Mouse (Mus musculus) stomach, embryonic 16.5 days (tissue): ENCODE measurements around the gene Mndal. TPM values are rescaled to one million over a fixed set of nuclear protein-coding genes. Genes with fewer than 3 reads are reported as not detected.
"Not testable (repeated sequence)": the region's sequence is repeated elsewhere in the genome, so short reads cannot be mapped to it uniquely, and the experiment has no call there.

Source experiments
- ATAC-seq: fragments of 200-750 bp; cut with Nextera tagmentation; 2 replicates; pipeline ENCODE4 v1.8.0; 2017; ENCODE audit warnings: moderate number of reproducible peaks, moderate TSS enrichment; ENCODE audit not compliant: insufficient read depth, low FRiP score
- H3K27ac ChIP-seq: fragments of 300-500 bp; sonication (generic); 2 replicates; pipeline ENCODE4 v1.5.1; 2014; ENCODE audit warnings: low read length
- H3K27me3 ChIP-seq: fragments of 300-500 bp; sonication (generic); 2 replicates; pipeline ENCODE4 v1.6.1; 2014; ENCODE audit warnings: low read length, control low read depth, mixed read lengths; ENCODE audit not compliant: control insufficient read depth, insufficient read depth
- H3K36me3 ChIP-seq: fragments of 300-500 bp; sonication (generic); 2 replicates; pipeline ENCODE4 v1.6.1; 2014; ENCODE audit warnings: low read length; ENCODE audit not compliant: control insufficient read depth, insufficient read depth
- H3K4me1 ChIP-seq: fragments of 300-500 bp; sonication (generic); 2 replicates; pipeline ENCODE4 v1.6.1; 2014; ENCODE audit warnings: low read length, control low read depth, mixed read lengths; ENCODE audit not compliant: control insufficient read depth, insufficient read depth
- H3K4me2 ChIP-seq: fragments of 300-500 bp; sonication (generic); 2 replicates; pipeline ENCODE4 v1.6.1; 2014; ENCODE audit warnings: low read depth, low read length, mixed read lengths
- H3K4me3 ChIP-seq: fragments of 300-500 bp; sonication (generic); replicated peaks from 2 replicates; pipeline ENCODE4 v1.5.1; 2014; ENCODE audit warnings: mild to moderate bottlenecking, low read length
- H3K9ac ChIP-seq: fragments of 300-500 bp; sonication (generic); 2 replicates; pipeline ENCODE4 v1.6.1; 2014; ENCODE audit warnings: low read length
- H3K9me3 ChIP-seq: fragments of 300-500 bp; sonication (generic); replicated peaks from 2 replicates; pipeline ENCODE4 v1.6.1; 2016; ENCODE audit warnings: low read length, control low read depth; ENCODE audit not compliant: control insufficient read depth
- WGBS: fragments of 180-500 bp; shearing (Covaris S2); extraction: QIAGEN DNeasy Blood & Tissue Kit; methylation state at CpG from one replicate; pipeline ENCODE4 v1.1.7; 2014; 5-methylcytosine and 5-hydroxymethylcytosine counted together
- polyA plus RNA-seq: library from polyadenylated mRNA; unstranded; fragments of >200 nt; fragmentation: Nextera tagmentation; extraction: Ambion mirVana; gene quantifications from 2 replicates; pipeline ENCODE4 v1.2.1, GENCODE M21; 2015

The Mndal gene
- polyA plus RNA-seq, 1 experiment from 2014 or later: 5.4 TPM

DNA sequence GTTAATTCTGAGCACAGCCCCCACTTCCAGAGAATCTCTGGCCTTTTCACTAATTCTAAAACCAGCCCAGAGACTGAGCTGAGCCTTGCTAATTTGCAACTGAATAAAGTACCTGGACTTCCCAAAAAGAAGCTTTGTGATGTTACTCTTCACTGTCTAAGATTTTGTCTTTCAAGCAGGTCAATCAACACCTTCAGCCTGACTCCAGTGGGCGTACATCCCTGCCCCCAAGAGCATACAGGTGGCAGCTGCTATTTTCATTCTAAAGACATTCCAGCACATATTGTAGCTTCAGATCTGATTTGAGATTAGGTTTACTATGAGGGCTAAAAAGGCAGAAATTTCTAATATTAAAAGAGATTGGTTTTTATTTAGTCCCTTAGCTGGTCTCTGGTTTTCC is 73.7 kb downstream of the Mndal start:
- H3K4me3 ChIP-seq, H3K4me1 ChIP-seq, H3K36me3 ChIP-seq, H3K9ac ChIP-seq, H3K27ac ChIP-seq, H3K4me2 ChIP-seq, H3K27me3 ChIP-seq, H3K9me3 ChIP-seq, ATAC-seq: not testable (repeated sequence)
- 77% methylated on average over 1 of the region's 1 CpGs for WGBS

DNA sequence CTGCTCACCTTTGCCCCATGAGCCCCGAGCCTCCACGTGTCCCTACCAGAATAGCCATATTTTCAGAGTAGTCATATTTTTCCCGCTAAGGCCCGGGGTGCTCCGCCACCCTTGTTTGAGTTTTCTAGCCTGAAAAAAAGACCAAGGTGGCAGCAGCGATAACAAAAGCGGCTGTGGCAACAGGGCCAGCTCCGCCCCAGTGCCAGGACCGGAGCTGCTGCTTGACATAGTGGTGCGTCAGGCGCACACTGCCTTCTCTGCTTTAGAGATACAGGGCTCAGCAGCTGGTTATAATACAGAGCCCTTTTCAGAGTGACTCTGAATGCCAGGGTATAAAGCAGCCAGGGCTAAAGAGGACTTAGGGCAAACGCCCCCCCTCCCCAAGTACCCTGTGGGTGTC is 75.8 kb downstream of the Mndal start:
- 75% methylated on average over 12 of the region's 12 CpGs for WGBS
- H3K9me3 ChIP-seq: no peaks in the 10 kb centered on the region
- ATAC-seq: no peak
- H3K9ac ChIP-seq: no peak overlapping the region
- H3K36me3 ChIP-seq: no peaks in the 10 kb centered on the region
- no peaks in the 10 kb centered on the region for H3K4me1 ChIP-seq
- H3K4me2 ChIP-seq: no peak overlapping the region
- no peaks in the 10 kb centered on the region for H3K27me3 ChIP-seq
- no peak overlapping the region for H3K4me3 ChIP-seq
- no peak overlapping the region for H3K27ac ChIP-seq

DNA sequence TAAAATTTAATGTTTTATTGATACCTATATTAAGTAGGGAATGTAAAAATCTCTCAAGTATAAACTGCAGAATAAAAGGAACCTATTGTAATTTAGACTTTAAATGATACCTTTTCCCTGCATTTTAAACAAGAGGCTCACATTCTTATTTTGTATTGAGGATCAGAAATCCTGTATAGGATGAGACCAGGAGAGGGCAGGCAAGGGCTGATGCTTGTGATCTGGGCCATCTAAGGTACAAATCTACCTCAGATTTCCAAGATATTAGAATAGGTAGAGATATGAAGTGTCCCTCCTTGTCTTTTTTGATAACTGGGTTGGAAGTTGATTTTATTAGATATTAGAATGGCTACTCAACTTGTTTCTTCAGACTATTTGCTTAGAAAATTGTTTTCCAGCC is 88.6 kb downstream of the Mndal start:
- not testable (repeated sequence) for H3K4me3 ChIP-seq, H3K9me3 ChIP-seq, H3K27me3 ChIP-seq, H3K9ac ChIP-seq, H3K4me2 ChIP-seq, H3K4me1 ChIP-seq, ATAC-seq, H3K36me3 ChIP-seq, H3K27ac ChIP-seq

DNA sequence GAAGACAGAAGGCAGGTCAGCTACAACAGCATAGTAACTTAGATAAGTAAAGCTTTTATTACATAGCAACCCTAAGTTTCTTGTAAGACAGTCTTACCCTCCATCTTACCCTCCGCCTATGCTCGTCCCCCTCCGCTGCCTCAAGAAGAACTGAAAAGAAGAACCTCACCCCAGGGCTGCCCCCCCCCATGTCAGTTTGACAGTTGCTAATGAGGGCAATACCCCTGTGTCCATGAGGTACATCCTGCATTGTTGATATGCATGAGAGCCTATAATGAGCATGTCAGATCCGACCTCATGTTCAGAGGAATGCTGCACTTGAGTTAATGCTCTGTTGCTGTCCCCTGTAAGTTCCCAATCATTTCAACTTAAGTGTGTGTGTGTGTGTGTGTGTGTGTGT is 89.4 kb downstream of the Mndal start:
- not testable (repeated sequence) for H3K9ac ChIP-seq, ATAC-seq, H3K4me3 ChIP-seq, H3K27me3 ChIP-seq, H3K4me1 ChIP-seq, H3K4me2 ChIP-seq, H3K36me3 ChIP-seq, H3K9me3 ChIP-seq, H3K27ac ChIP-seq
- WGBS: 67% methylated on average over 4 of the region's 4 CpGs

DNA sequence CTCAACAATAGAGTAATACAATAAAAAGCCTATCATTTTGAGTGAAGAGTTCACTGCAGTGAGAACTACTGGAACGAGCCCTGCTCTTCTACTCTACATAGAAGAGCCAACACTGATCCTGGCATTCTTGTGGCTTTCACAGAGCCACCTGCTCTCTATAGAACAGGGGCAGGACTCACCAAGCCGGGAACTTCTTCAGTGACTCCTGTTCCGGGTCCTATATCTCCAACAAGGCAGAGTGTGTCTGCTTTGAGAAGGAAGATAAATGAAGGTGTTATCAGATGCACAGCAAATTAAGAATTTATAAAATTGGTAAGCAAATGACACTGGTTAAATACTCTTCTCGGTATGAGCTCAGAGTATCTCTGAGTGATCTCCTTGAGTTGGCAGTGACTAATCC is 96.1 kb downstream of the Mndal start:
- WGBS: 70% methylated on average over 4 of the region's 4 CpGs
- not testable (repeated sequence) for H3K9ac ChIP-seq, H3K36me3 ChIP-seq, H3K4me2 ChIP-seq, H3K27ac ChIP-seq, ATAC-seq, H3K9me3 ChIP-seq, H3K4me1 ChIP-seq, H3K27me3 ChIP-seq, H3K4me3 ChIP-seq

DNA sequence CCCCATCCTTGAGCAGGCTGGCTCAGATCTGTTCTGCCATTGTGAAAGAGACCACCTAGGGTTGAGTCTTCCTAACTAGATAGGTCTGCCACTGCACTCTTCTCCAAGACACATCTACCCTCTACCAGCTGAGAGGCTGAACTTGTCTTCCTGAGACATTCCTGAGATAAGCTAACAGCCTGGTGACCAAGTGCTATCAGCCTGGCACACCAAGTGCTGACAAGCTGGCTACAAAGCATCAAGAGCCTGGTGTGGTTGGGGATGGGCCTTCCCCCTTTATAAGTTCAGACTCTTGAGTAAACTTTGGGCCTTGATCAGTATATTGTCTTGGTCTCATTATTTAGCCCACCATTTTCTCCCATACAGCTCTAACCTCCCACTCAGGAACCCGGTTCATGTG is 97.5 kb downstream of the Mndal start:
- ATAC-seq: 0 out of 2 replicates have a peak, but pooled peaks have one; percentile 21
- Histone ChIP-seq H3K4me1 (no peaks in the 10 kb centered on the region), H3K27me3 (no peaks in the 10 kb centered on the region), H3K27ac (no peak overlapping the region), H3K4me2 (no peak overlapping the region), H3K4me3 (no peak overlapping the region), H3K9ac (no peak overlapping the region), H3K9me3 (no peaks in the 10 kb centered on the region), H3K36me3 (no peaks in the 10 kb centered on the region)
- 76% methylated on average over 1 of the region's 1 CpGs for WGBS

DNA sequence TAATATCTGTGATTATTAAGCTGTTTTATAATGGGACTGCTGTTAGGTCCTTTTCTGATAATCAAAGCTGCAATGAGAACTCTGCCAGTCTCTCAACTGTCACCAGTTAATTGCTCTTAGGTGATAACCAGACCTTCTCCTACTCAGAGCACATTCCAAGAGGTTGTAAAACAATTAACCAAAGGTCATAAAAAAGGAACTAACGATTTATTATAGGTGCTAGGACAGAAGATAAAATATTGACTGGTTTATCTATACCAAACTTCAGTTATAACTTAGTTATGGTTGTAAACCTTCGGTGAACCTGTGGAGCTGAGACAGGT is 120.8 kb downstream of the Mndal start:
- not testable (repeated sequence) for ATAC-seq, H3K4me3 ChIP-seq, H3K9me3 ChIP-seq, H3K9ac ChIP-seq, H3K36me3 ChIP-seq, H3K4me1 ChIP-seq, H3K4me2 ChIP-seq, H3K27ac ChIP-seq, H3K27me3 ChIP-seq
- WGBS: 18% methylated on average over 2 of the region's 2 CpGs

DNA sequence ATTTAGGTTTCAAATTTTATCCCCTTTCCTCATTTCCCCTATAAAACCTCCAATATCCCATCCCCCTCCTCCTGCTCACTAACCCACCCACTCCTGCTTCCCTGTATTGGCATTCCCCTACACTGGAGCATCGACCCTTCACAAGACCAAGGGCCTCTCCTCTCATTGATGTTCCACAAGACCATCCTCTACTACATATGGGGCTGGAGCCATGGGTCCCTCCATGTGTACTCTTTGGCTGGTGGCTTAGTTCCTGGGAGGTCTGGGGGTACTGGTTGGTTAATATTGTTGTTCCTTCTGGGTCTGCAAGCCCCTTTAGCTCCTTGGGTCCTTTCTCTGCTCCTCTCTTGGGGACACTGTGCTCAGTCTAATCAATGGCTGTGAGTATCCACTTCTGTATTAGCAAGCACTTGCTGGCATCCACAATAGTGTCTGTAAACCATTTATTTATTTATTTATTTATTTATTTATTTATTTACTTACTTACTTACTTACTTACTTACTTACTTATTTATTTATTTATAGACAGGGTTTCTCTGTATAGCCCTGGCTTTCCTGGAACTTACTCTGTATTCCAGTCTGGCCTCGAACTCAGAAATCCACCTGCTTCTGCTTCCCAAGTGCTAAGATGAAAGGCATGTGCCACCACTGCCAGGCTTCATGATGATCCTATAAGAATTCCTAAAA is 121.4 kb downstream of the Mndal start:
- 69% methylated on average over 2 of the region's 2 CpGs for WGBS

DNA sequence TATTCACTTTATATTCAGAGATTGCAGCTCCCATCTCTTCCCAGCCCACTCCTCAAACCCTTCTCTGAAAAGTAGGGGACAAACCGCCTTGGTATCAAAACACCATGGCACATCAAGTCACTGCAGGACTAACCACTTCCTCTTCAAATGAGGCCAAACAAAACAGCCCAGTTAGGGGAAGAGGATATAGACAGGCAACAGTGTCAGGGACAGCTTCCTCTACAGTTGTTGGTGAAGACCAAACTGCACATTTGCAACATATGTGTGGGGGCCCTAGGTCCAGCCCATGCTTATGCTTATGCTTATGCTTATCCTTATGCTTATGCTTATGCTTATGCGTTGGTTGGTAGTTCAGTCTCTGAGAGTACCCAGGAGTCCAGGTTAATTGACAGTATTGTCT is 133.0 kb downstream of the Mndal start:
- H3K4me1 ChIP-seq, H3K9ac ChIP-seq, H3K27me3 ChIP-seq, H3K36me3 ChIP-seq, H3K27ac ChIP-seq, H3K4me3 ChIP-seq, ATAC-seq, H3K9me3 ChIP-seq, H3K4me2 ChIP-seq: not testable (repeated sequence)
- 77% methylated on average over 2 of the region's 2 CpGs for WGBS

More for the DNA sequence above, 121.4 kb downstream of the Mndal start:
- not testable (repeated sequence) for H3K9me3 ChIP-seq, ATAC-seq, H3K36me3 ChIP-seq, H3K9ac ChIP-seq, H3K4me2 ChIP-seq, H3K4me3 ChIP-seq, H3K27ac ChIP-seq, H3K4me1 ChIP-seq, H3K27me3 ChIP-seq
